Mouse (Mus musculus): Measurements from ENCODE around the gene Pkn1. TPM values are rescaled to one million over a fixed set of nuclear protein-coding genes. Genes with fewer than 3 reads are reported as not detected.

Pkn1 gene
- polyA plus RNA-seq, 1 experiment from 2014 or later, result 35.3 TPM

DNA sequence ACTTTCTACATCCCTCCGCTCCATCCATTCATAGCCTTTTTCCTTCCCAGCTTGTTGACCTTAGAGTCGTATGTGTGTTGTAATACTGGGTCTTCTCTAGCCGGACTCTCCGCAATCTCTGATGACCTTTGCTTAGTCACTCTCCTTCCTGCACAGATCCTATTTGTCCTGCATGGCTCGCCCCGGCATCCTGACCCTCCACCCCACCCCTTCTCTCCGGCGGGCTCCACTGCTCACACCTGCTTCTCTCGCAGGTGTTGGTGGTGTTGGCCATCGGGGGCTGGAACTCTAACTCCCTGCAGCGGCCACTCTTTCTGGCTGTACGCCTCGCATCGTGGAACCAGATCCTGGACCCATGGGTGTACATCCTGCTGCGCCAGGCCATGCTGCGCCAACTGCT lies 30.0 kb downstream of the Pkn1 start:
- ATAC-seq (ENCODE audit: low FRiP score, low read depth), result peak; percentile 13
- Histone ChIP-seq H3K36me3 (peaks cover 46% of the 10 kb centered on the region), H3K4me2 (replicated peaks) (peak overlapping the region; percentile 63; the same call in 1 of the 2 replicates), H3K27ac (replicated peaks) (no peak overlapping the region), H3K27me3 (peaks cover 18% of the 10 kb centered on the region), H3K4me1 (peaks cover 21% of the 10 kb centered on the region), H3K9me3 (no peaks in the 10 kb centered on the region), H3K4me3 (no peak overlapping the region), H3K9ac (replicated peaks) (no peak overlapping the region)
- 76% methylated on average over 16 of the region's 16 CpGs for WGBS

DNA sequence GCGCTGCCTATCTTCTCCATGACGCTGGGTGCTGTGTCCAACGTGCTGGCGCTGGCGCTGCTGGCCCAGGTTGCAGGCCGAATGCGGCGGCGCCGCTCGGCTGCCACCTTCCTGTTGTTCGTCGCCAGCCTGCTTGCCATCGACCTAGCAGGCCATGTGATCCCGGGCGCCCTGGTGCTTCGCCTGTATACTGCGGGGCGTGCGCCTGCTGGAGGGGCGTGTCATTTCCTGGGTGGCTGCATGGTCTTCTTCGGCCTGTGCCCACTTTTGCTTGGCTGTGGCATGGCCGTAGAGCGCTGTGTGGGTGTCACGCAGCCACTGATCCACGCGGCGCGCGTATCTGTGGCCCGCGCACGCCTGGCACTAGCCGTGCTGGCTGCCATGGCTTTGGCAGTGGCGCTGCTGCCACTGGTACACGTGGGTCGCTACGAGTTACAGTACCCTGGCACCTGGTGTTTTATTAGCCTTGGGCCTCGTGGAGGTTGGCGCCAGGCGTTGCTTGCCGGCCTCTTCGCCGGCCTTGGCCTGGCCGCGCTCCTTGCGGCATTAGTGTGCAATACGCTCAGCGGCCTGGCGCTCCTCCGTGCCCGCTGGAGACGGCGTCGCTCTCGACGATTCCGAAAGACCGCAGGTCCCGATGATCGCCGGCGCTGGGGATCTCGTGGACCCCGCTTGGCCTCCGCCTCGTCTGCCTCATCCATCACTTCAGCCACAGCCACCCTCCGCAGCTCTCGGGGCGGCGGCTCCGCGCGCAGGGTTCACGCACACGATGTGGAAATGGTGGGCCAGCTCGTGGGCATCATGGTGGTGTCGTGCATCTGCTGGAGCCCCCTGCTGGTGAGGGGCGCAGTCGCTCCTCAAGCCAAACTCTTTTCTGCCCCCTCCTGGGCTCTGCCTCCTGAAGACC lies 30.7 kb downstream of the Pkn1 start:
- Histone ChIP-seq H3K9me3 (no peaks in the 10 kb centered on the region), H3K9ac (replicated peaks) (peak overlapping the region; percentile 43), H3K4me3 (peak overlapping the region; percentile 39), H3K4me2 (replicated peaks) (peak overlapping the region; percentile 63), H3K4me1 (peaks cover 21% of the 10 kb centered on the region), H3K36me3 (peaks cover 41% of the 10 kb centered on the region), H3K27ac (replicated peaks) (no peak overlapping the region), H3K27me3 (peaks cover 18% of the 10 kb centered on the region)
- peak; percentile 63 for ATAC-seq (ENCODE audit: low FRiP score, low read depth)
- 22% methylated on average over 80 of the region's 80 CpGs for WGBS

DNA sequence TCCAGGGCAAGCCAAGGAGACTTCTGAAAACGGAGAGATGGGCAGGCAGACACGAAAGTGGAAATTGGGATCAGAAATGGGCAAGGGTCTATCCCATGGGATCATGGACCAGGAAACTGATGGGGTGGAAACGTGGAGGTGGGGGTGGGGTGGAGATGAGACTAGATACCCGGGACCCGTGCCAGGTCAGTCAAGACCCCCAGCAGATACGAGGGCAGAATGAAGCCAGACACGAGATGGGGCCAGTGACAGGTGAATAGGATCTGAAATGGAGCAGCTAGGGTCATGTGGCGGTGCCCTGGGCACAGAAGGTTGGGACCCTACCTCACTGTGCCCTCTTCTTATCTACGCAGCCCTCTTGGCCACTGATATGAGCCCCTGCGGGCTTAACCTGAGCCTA lies 31.5 kb downstream of the Pkn1 start:
- no peak overlapping the region for H3K9ac ChIP-seq (replicated peaks)
- 83% methylated on average over 10 of the region's 10 CpGs for WGBS
- H3K4me2 ChIP-seq (replicated peaks), result peak overlapping the region; percentile 63
- H3K36me3 ChIP-seq, result peaks cover 34% of the 10 kb centered on the region
- H3K4me3 ChIP-seq, result no peak overlapping the region; the same call in 1 of the 2 replicates
- peaks cover 23% of the 10 kb centered on the region for H3K4me1 ChIP-seq
- no peaks in the 10 kb centered on the region for H3K9me3 ChIP-seq
- peaks cover 18% of the 10 kb centered on the region for H3K27me3 ChIP-seq
- H3K27ac ChIP-seq (replicated peaks), result no peak overlapping the region
- no peak for ATAC-seq (ENCODE audit: low FRiP score, low read depth)

DNA sequence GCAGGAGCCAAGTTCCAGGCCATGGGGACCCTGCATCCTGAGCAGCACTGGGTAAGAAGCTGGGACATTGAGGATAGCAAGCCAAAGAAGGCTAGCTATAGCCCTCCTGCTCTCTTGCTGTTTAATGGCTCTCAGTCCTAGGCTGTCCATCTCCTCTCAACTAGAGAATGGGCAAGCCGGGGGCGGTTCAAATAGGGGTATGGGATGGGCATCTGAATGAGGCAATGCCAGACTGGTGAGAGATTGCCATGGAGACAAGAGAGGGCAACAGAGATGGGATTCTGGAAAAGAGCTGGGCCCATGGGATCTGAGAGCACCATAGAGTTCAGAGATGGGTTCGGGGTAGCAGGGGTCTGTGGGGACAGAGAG lies 32.1 kb downstream of the Pkn1 start:
- 91% methylated on average over 3 of the region's 3 CpGs for WGBS
- H3K36me3 ChIP-seq, result peaks cover 34% of the 10 kb centered on the region
- no peak overlapping the region for H3K9ac ChIP-seq (replicated peaks)
- peaks cover 30% of the 10 kb centered on the region for H3K4me1 ChIP-seq
- H3K27me3 ChIP-seq, result peaks cover 18% of the 10 kb centered on the region
- H3K4me3 ChIP-seq, result no peak overlapping the region
- H3K4me2 ChIP-seq (replicated peaks), result no peak overlapping the region
- no peak for ATAC-seq (ENCODE audit: low FRiP score, low read depth)
- no peak overlapping the region for H3K27ac ChIP-seq (replicated peaks)
- no peaks in the 10 kb centered on the region for H3K9me3 ChIP-seq

DNA sequence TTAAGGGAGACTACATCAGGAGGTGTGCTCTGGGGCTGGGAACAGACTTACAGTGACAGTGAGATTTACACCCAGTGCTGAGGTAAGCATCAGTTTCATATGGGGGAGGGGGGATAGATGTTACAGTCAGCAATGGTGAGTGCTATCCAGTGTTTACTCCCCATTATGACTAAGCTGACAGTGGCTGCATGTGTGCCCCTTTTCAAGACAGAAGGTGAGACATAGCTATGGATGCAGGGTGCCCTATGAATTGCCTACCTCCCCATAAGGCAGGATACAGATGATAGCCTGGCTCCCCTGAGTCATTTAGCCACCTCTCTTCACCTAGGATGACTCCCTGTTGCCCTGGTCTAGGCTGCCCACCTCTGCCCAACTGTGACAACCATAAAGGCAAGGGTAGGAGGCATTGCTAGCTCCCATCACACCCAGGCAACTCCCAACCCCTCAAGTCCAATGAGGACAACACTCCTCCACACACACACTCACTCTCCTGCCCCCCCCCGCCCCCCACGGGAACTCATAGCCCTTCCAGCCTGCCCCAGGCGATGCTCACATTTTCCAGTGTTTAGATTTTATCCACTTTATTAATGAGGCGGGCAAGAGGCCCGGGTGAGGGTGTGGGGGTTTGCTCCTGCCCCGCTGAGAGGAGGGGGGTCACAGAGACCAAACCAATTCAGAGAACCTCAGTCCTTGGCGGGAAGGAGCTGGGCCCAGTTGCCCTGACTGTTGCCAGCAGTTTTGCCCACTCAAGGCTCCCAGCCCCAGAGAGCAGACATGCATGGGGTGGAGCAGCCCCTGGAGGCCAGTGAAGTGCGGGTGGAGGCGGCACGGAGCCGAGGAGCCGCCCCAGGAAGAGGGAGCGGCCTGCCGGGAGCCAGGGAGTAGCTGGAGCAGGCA lies 32.8 kb downstream of the Pkn1 start, which contains the start of gene Ptger1:
Gene Ptger1 (plus strand): TSS at position 710 of the 897 bp plus-strand sequence.
- no peak within 1 kb of the TSS for H3K27ac ChIP-seq (replicated peaks)
- 44% methylated on average over 14 of the region's 14 CpGs for WGBS
- H3K4me1 ChIP-seq, result peaks cover 36% of the 10 kb centered on the region
- H3K36me3 ChIP-seq, result peaks cover 28% of the 10 kb centered on the region
- H3K4me3 ChIP-seq, result no peak within 1 kb of the TSS
- peaks cover 18% of the 10 kb centered on the region for H3K27me3 ChIP-seq
- no peak within 1 kb of the TSS for H3K4me2 ChIP-seq (replicated peaks)
- H3K9me3 ChIP-seq, result no peaks in the 10 kb centered on the region
- H3K9ac ChIP-seq (replicated peaks), result no peak within 1 kb of the TSS
- no peak for ATAC-seq (ENCODE audit: low FRiP score, low read depth)

DNA sequence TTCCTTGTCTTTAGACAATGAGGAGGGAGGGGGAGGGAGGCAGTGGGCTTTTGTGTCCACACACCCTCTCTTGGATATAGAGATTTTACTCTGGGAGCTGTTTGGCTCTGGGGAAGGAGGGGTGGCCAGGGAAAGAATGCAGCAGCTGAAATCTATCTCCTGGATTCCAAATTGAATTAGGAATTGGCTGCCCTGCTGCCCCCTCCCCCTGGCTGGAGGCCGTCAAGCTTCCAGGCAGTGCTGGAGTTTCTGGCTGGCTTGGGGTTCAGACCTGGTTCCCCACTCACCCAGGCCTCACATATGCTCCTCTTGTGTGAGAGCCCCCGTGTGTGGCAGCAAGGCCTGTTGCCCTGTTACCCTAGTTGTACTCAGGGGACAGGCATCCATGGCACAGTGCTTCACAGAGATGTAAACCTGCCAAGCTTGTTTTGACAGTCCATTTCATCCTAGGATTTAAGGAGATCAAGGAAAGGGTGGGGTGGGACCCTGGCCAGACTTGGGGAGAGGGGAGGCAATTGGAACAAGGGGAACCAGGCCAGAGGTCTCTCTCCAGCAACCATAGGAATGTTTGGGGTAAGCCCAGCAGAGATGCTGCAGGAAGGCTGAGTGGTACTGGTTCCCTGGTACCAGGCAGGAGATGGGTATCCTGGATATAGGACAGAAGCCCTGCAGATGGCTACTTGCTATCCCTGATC lies 33.9 kb downstream of the Pkn1 start:
- Histone ChIP-seq H3K27ac (replicated peaks) (no peak overlapping the region), H3K4me2 (replicated peaks) (no peak overlapping the region), H3K9ac (replicated peaks) (no peak overlapping the region), H3K4me3 (no peak overlapping the region), H3K9me3 (no peaks in the 10 kb centered on the region), H3K27me3 (peaks cover 18% of the 10 kb centered on the region), H3K36me3 (peaks cover 17% of the 10 kb centered on the region; the same call in 1 of the 2 replicates), H3K4me1 (peaks cover 48% of the 10 kb centered on the region)
- 33% methylated on average over 2 of the region's 2 CpGs for WGBS
- no peak for ATAC-seq (ENCODE audit: low FRiP score, low read depth)

DNA sequence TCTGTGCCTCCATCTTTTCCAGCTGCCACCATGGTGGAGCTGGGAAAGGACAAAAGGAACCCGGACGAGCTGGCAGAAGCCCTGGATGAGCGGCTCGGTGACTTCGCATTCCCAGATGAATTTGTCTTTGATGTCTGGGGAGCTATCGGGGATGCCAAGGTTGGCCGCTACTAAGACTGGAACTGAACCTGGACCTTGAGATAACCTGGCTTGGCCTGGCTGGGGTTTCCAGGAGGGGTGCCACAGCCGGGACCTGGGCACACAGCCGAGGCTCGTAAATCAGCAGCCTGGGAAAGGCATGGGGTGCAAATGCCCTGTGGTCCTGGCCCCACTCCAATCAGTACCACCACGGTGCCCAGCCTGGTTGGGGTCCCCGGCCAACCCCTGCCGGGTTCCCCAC lies 34.9 kb downstream of the Pkn1 start:
- peaks cover 50% of the 10 kb centered on the region for H3K4me1 ChIP-seq
- H3K4me2 ChIP-seq (replicated peaks), result no peak overlapping the region
- H3K27ac ChIP-seq (replicated peaks), result no peak overlapping the region
- H3K9ac ChIP-seq (replicated peaks), result no peak overlapping the region
- H3K4me3 ChIP-seq, result no peak overlapping the region
- ATAC-seq (ENCODE audit: low FRiP score, low read depth), result no peak
- WGBS, result 92% methylated on average over 13 of the region's 13 CpGs
- H3K36me3 ChIP-seq, result peaks cover 12% of the 10 kb centered on the region; the same call in 1 of the 2 replicates
- H3K27me3 ChIP-seq, result peaks cover 18% of the 10 kb centered on the region
- H3K9me3 ChIP-seq, result no peaks in the 10 kb centered on the region

DNA sequence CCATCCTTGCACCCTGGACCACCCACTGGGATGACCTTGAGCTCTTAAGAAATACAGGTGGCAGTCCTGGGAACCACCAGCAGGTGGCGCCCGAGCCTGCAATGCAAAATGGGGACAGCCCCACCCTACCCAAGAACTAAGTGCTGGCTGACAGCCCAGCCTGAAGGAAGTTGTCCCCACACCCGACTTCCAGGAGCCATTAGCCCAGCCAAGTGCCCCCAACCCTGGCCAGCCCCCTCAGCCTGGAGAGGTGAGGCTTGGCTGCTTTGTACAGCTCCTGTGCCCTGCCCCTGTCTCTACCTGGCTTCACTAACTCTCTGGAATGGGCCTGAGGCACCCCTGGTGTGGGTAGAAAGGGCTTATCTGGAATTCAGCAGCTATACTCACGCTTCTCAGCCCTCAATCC lies 36.6 kb downstream of the Pkn1 start:
- no peak overlapping the region for H3K4me3 ChIP-seq
- no peak overlapping the region for H3K4me2 ChIP-seq (replicated peaks)
- H3K36me3 ChIP-seq, result peaks cover 17% of the 10 kb centered on the region
- H3K27ac ChIP-seq (replicated peaks), result no peak overlapping the region
- no peaks in the 10 kb centered on the region for H3K9me3 ChIP-seq
- peaks cover 7% of the 10 kb centered on the region for H3K27me3 ChIP-seq
- no peak overlapping the region for H3K9ac ChIP-seq (replicated peaks)
- WGBS, result 4% methylated on average over 4 of the region's 4 CpGs
- peaks cover 41% of the 10 kb centered on the region for H3K4me1 ChIP-seq
- peak; percentile 9; the same call in 1 of the 2 replicates for ATAC-seq (ENCODE audit: low FRiP score, low read depth)

DNA sequence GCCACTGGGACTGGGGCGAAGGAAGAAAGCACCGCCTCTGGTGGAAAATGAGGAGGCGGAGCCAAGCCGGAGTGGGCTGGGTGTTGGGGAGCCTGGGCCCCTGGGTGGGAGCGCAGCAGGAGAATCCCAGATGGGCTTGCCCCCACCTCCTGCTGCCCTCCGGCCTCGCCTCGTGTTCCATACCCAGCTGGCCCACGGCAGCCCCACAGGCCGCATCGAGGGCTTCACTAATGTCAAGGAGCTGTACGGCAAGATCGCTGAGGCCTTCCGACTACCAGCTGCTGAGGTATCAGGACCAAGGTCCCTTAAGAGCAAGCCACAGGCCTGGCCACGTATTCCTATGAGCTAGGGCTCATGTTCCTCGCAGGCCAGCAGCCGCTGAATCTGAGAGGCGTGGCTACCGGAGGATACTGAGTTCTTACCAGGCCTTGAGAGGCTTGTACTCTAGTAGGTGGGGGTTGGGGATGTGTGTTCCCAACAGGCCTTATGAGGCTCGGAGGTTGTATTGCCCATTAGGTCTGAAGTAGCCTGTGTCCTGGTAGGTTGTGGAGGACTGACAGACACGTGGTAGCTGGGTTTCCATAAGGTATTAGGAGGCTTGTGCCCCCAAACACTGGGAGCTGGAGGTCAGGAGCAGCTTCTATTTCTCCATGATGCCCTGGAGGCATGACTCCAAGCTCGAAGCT lies 37.8 kb downstream of the Pkn1 start:
- Histone ChIP-seq H3K4me3 (no peak overlapping the region), H3K9me3 (no peaks in the 10 kb centered on the region), H3K4me2 (replicated peaks) (peak overlapping the region; percentile 19; the same call in 1 of the 2 replicates), H3K27ac (replicated peaks) (peak overlapping the region; percentile 30; the same call in 1 of the 2 replicates), H3K4me1 (peaks cover 32% of the 10 kb centered on the region), H3K36me3 (peaks cover 22% of the 10 kb centered on the region), H3K9ac (replicated peaks) (no peak overlapping the region; the same call in none of the 2 replicates), H3K27me3 (no peaks in the 10 kb centered on the region)
- WGBS, result 20% methylated on average over 22 of the region's 22 CpGs
- ATAC-seq (ENCODE audit: low FRiP score, low read depth), result no peak; the same call in 1 of the 2 replicates

DNA sequence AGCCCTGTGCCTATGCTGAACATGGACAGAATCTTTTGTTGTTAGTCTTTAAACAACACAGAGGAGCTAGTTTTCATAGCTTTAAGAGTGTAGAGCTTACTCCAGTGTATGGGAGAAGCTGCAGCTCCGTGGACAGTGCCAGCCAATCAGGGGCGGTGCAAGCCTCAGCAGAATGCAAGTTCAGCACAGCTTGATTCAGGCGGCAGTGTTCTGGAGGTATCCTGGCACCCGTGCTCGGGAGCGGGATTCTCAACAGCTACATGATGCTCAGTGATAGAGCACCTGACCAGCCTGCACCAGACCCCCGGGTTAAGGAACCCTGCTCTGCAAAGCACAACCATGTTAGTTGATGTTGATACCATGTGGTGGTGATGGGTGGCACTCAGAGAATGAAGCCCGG lies 38.4 kb downstream of the Pkn1 start:
- Histone ChIP-seq H3K9me3 (no peaks in the 10 kb centered on the region), H3K4me1 (peaks cover 30% of the 10 kb centered on the region), H3K27ac (replicated peaks) (peak overlapping the region; percentile 30; the same call in 1 of the 2 replicates), H3K4me3 (no peak overlapping the region), H3K4me2 (replicated peaks) (peak overlapping the region; percentile 19; the same call in 1 of the 2 replicates), H3K36me3 (peaks cover 22% of the 10 kb centered on the region), H3K9ac (replicated peaks) (no peak overlapping the region; the same call in 1 of the 2 replicates), H3K27me3 (no peaks in the 10 kb centered on the region)
- ATAC-seq (ENCODE audit: low FRiP score, low read depth), result peak; percentile 16; the same call in 1 of the 2 replicates
- WGBS, result 7% methylated on average over 8 of the region's 8 CpGs

All from midbrain, embryonic 12.5 days (tissue).